Mouse (Mus musculus): ENCODE data around the gene Gli2. TPM values are rescaled to one million over a fixed set of nuclear protein-coding genes. Genes with fewer than 3 reads are reported as not detected.

Gli2 gene
- polyA plus RNA-seq, 1 experiment from 2014 or later, result 6.5 TPM

GRCm38 (mm10) chr1:118799322-118800116 is 253.9 kb downstream of the Gli2 start:
- WGBS, result 58% methylated on average over 7 of the region's 7 CpGs
- Histone ChIP-seq H3K4me3 (ENCODE audit: low read length) (no peak overlapping the region), H3K4me2 (replicated peaks; ENCODE audit: low read depth, low read length) (no peak overlapping the region), H3K27ac (ENCODE audit: low read length) (no peak overlapping the region), H3K4me1 (ENCODE audit: insufficient read depth, low read length) (no peaks in the 10 kb centered on the region), H3K9me3 (ENCODE audit: low read length) (peaks cover 8% of the 10 kb centered on the region), H3K9ac (replicated peaks; ENCODE audit: low read length) (no peak overlapping the region), H3K36me3 (ENCODE audit: insufficient read depth, low read length) (no peaks in the 10 kb centered on the region), H3K27me3 (ENCODE audit: insufficient read depth, low read length) (no peaks in the 10 kb centered on the region)
- no peak for ATAC-seq (ENCODE audit: low FRiP score, low TSS enrichment)

- 55% methylated on average over 18 of the region's 18 CpGs for WGBS
- Histone ChIP-seq H3K4me2 (replicated peaks; ENCODE audit: low read depth, low read length) (no peak overlapping the region), H3K27ac (ENCODE audit: low read length) (no peak overlapping the region), H3K36me3 (ENCODE audit: insufficient read depth, low read length) (no peaks in the 10 kb centered on the region), H3K4me1 (ENCODE audit: insufficient read depth, low read length) (no peaks in the 10 kb centered on the region), H3K27me3 (ENCODE audit: insufficient read depth, low read length) (no peaks in the 10 kb centered on the region), H3K9ac (replicated peaks; ENCODE audit: low read length) (no peak overlapping the region), H3K9me3 (ENCODE audit: low read length) (peaks cover 8% of the 10 kb centered on the region), H3K4me3 (ENCODE audit: low read length) (no peak overlapping the region)
- peak; percentile 57; the same call in 1 of the 2 replicates for ATAC-seq (ENCODE audit: low FRiP score, low TSS enrichment)
These were observed 257.8 kb downstream of the Gli2 start for GRCm38 (mm10) chr1:118795415-118796167.

GRCm38 (mm10) chr1:118789871-118790270 is 263.5 kb downstream of the Gli2 start:
- no peak overlapping the region for H3K27ac ChIP-seq (ENCODE audit: low read length)
- ATAC-seq (ENCODE audit: low FRiP score, low TSS enrichment), result no peak
- no peak overlapping the region for H3K4me3 ChIP-seq (ENCODE audit: low read length)
- no peak overlapping the region for H3K9ac ChIP-seq (replicated peaks; ENCODE audit: low read length)
- H3K9me3 ChIP-seq (ENCODE audit: low read length), result no peaks in the 10 kb centered on the region
- 90% methylated on average over 2 of the region's 2 CpGs for WGBS
- H3K4me2 ChIP-seq (replicated peaks; ENCODE audit: low read depth, low read length), result no peak overlapping the region
- no peaks in the 10 kb centered on the region for H3K27me3 ChIP-seq (ENCODE audit: insufficient read depth, low read length)
- no peaks in the 10 kb centered on the region for H3K36me3 ChIP-seq (ENCODE audit: insufficient read depth, low read length)
- no peaks in the 10 kb centered on the region for H3K4me1 ChIP-seq (ENCODE audit: insufficient read depth, low read length)

- Histone ChIP-seq H3K27ac (ENCODE audit: low read length) (no peak overlapping the region), H3K4me1 (ENCODE audit: insufficient read depth, low read length) (no peaks in the 10 kb centered on the region), H3K4me3 (ENCODE audit: low read length) (no peak overlapping the region), H3K36me3 (ENCODE audit: insufficient read depth, low read length) (no peaks in the 10 kb centered on the region), H3K9me3 (ENCODE audit: low read length) (no peaks in the 10 kb centered on the region), H3K27me3 (ENCODE audit: insufficient read depth, low read length) (no peaks in the 10 kb centered on the region), H3K9ac (replicated peaks; ENCODE audit: low read length) (no peak overlapping the region), H3K4me2 (replicated peaks; ENCODE audit: low read depth, low read length) (no peak overlapping the region)
- 54% methylated on average over 3 of the region's 3 CpGs for WGBS
- no peak for ATAC-seq (ENCODE audit: low FRiP score, low TSS enrichment)
These were observed 264.0 kb downstream of the Gli2 start for GRCm38 (mm10) chr1:118789468-118789867.

GRCm38 (mm10) chr1:118788813-118789212 is 264.6 kb downstream of the Gli2 start:
- H3K9ac ChIP-seq (replicated peaks; ENCODE audit: low read length), result no peak overlapping the region
- H3K4me1 ChIP-seq (ENCODE audit: insufficient read depth, low read length), result no peaks in the 10 kb centered on the region
- H3K36me3 ChIP-seq (ENCODE audit: insufficient read depth, low read length), result no peaks in the 10 kb centered on the region
- no peak overlapping the region for H3K27ac ChIP-seq (ENCODE audit: low read length)
- H3K27me3 ChIP-seq (ENCODE audit: insufficient read depth, low read length), result no peaks in the 10 kb centered on the region
- peak; percentile 37; the same call in 1 of the 2 replicates for ATAC-seq (ENCODE audit: low FRiP score, low TSS enrichment)
- WGBS, result 44% methylated on average over 5 of the region's 5 CpGs
- H3K4me3 ChIP-seq (ENCODE audit: low read length), result no peak overlapping the region
- no peaks in the 10 kb centered on the region for H3K9me3 ChIP-seq (ENCODE audit: low read length)
- no peak overlapping the region for H3K4me2 ChIP-seq (replicated peaks; ENCODE audit: low read depth, low read length)

- no peaks in the 10 kb centered on the region for H3K36me3 ChIP-seq (ENCODE audit: insufficient read depth, low read length)
- H3K9me3 ChIP-seq (ENCODE audit: low read length), result no peaks in the 10 kb centered on the region
- WGBS, result 78% methylated on average over 3 of the region's 3 CpGs
- no peaks in the 10 kb centered on the region for H3K4me1 ChIP-seq (ENCODE audit: insufficient read depth, low read length)
- H3K4me2 ChIP-seq (replicated peaks; ENCODE audit: low read depth, low read length), result no peak overlapping the region
- no peaks in the 10 kb centered on the region for H3K27me3 ChIP-seq (ENCODE audit: insufficient read depth, low read length)
- no peak overlapping the region for H3K4me3 ChIP-seq (ENCODE audit: low read length)
- ATAC-seq (ENCODE audit: low FRiP score, low TSS enrichment), result no peak
- no peak overlapping the region for H3K27ac ChIP-seq (ENCODE audit: low read length)
- no peak overlapping the region for H3K9ac ChIP-seq (replicated peaks; ENCODE audit: low read length)
These were observed 265.9 kb downstream of the Gli2 start for GRCm38 (mm10) chr1:118787486-118787885.

Small RNAs within 50 kb of the gene (microRNA-seq; reads per million reads assigned to microRNA genes)
- gene Mir6346, result not detected

All from kidney, embryonic 16.5 days (tissue).